Mouse (Mus musculus): ENCODE measurements around the gene Akirin2. TPM values are rescaled to one million over a fixed set of nuclear protein-coding genes. Genes with fewer than 3 reads are reported as not detected.

Akirin2 gene
- 57.7 TPM for polyA plus RNA-seq (2014; fragmentation: Illumina TruSeq; extraction: RNeasy Lipid Tissue Mini Kit (QIAGEN cat#74804); ENCODE audit: low read depth, low replicate concordance)

GRCm38 (mm10) chr4:34550748-34551097 lies at the start of gene Akirin2:
Akirin2 (plus strand) TSS chr4:34550937.

GRCm38 (mm10) chr4:34614630-34615094 lies 63.9 kb downstream of the Akirin2 start, which contains the start of the genes Orc3 and Rars2:
Orc3 (minus strand) TSS chr4:34614944.
Rars2 (plus strand) TSS chr4:34614957.

Other genes with a start within 250 kb of the Akirin2 start
- gene Orc3, start 64.0 kb downstream of the Akirin2 start, polyA plus RNA-seq (2014; fragmentation: Illumina TruSeq; extraction: RNeasy Lipid Tissue Mini Kit (QIAGEN cat#74804); ENCODE audit: low read depth, low replicate concordance): 44.7 TPM
- 22.2 TPM for gene Rars2, start 64.0 kb downstream of the Akirin2 start, polyA plus RNA-seq (2014; fragmentation: Illumina TruSeq; extraction: RNeasy Lipid Tissue Mini Kit (QIAGEN cat#74804); ENCODE audit: low read depth, low replicate concordance)
- gene Slc35a1, start 136.5 kb downstream of the Akirin2 start, polyA plus RNA-seq (2014; fragmentation: Illumina TruSeq; extraction: RNeasy Lipid Tissue Mini Kit (QIAGEN cat#74804); ENCODE audit: low read depth, low replicate concordance): 51.2 TPM
- not detected for gene Cfap206, start 179.3 kb downstream of the Akirin2 start, polyA plus RNA-seq (2014; fragmentation: Illumina TruSeq; extraction: RNeasy Lipid Tissue Mini Kit (QIAGEN cat#74804); ENCODE audit: low read depth, low replicate concordance)
- gene Gm136, start 205.3 kb downstream of the Akirin2 start, polyA plus RNA-seq (2014; fragmentation: Illumina TruSeq; extraction: RNeasy Lipid Tissue Mini Kit (QIAGEN cat#74804); ENCODE audit: low read depth, low replicate concordance): not detected
- 63.8 TPM for gene Smim8, start 227.5 kb downstream of the Akirin2 start, polyA plus RNA-seq (2014; fragmentation: Illumina TruSeq; extraction: RNeasy Lipid Tissue Mini Kit (QIAGEN cat#74804); ENCODE audit: low read depth, low replicate concordance)